Mouse (Mus musculus) brain, embryonic 14.5 days (tissue): ENCODE results near the gene Abcc2.

Source experiments
- CTCF ChIP-seq: fragments of 200-500 bp; IDR thresholded peaks from 2 replicates; pipeline ENCODE4 v1.5.1; 2012; ENCODE audit warnings: inconsistent platforms, mild to moderate bottlenecking, moderate library complexity, borderline replicate concordance; ENCODE audit not compliant: insufficient read depth, insufficient read length; ENCODE audit errors: extremely low read depth
- POLR2A ChIP-seq: fragments of 200-500 bp; IDR thresholded peaks from 2 replicates; pipeline ENCODE4 v1.6.1; 2012; ENCODE audit warnings: mild to moderate bottlenecking, inconsistent platforms, borderline replicate concordance; ENCODE audit not compliant: poor library complexity, insufficient read depth, insufficient read length, severe bottlenecking; ENCODE audit errors: extremely low read depth

DNA sequence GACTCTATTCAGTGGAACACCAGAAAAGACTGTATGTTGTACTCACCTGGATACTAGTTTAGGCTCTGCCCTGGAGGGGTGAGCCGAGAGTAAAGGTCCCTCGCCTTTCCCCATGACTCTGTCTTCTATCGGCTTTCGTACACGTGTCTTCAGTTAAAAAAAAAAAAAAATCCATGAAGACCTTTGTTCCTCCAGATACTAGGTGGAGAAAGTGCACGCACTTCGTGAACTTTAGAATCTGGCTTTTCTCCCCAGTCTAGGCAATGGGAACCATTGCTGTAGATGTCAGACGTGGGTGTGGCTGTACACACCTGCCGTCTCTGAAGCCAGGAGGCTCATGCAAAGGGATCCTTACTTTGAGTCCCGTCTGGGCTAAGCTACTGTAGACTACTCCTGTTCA is 31.3 kb downstream of the Abcc2 start:
- TF ChIP-seq CTCF = no peak
- TF ChIP-seq POLR2A = no peak
